Mouse (Mus musculus): ENCODE data around the gene Olfr1145. TPM values are rescaled to one million over a fixed set of nuclear protein-coding genes. Genes with fewer than 3 reads are reported as not detected.

Gene Olfr1145
- not detected in 2 replicates for polyA plus RNA-seq (2012; rRNA removed)

GRCm38 (mm10) chr2:87809522-87809921, at the start of gene Olfr1145:
Gene Olfr1145, plus strand, starts transcription at chr2:87809822.

GRCm38 (mm10) chr2:87779183-87779582, 30.4 kb upstream of the Olfr1145 start, which contains the start of gene Olfr152:
Gene Olfr152, plus strand, starts transcription at chr2:87779483.

GRCm38 (mm10) chr2:87800292-87800691, 9.3 kb upstream of the Olfr1145 start, which contains the start of gene Olfr1143:
Gene Olfr1143, plus strand, starts transcription at chr2:87800592.

GRCm38 (mm10) chr2:87830233-87830632, 20.6 kb downstream of the Olfr1145 start, which contains the start of gene Olfr1148:
Gene Olfr1148, plus strand, starts transcription at chr2:87830533.

GRCm38 (mm10) chr2:87843693-87844092, 34.1 kb downstream of the Olfr1145 start, which contains the start of gene Olfr1150-ps1:
Gene Olfr1150-ps1, plus strand, starts transcription at chr2:87843993.

GRCm38 (mm10) chr2:87855562-87855961, 45.9 kb downstream of the Olfr1145 start, which contains the start of gene Olfr1151:
Gene Olfr1151, plus strand, starts transcription at chr2:87855862.

Other genes starting within 250 kb of the Olfr1145 start
- gene Olfr1129, start 235.9 kb upstream of the Olfr1145 start, polyA plus RNA-seq (2012; rRNA removed) = not detected in 2 replicates
- gene Olfr1130, start 203.6 kb upstream of the Olfr1145 start, polyA plus RNA-seq (2012; rRNA removed) = not detected in 2 replicates
- not detected in 2 replicates for gene Olfr1131, start 182.7 kb upstream of the Olfr1145 start, polyA plus RNA-seq (2012; rRNA removed)
- not detected in 2 replicates for gene Olfr1132, start 172.3 kb upstream of the Olfr1145 start, polyA plus RNA-seq (2012; rRNA removed)
- not detected in 2 replicates for gene Olfr1133, start 162.4 kb upstream of the Olfr1145 start, polyA plus RNA-seq (2012; rRNA removed)
- gene Olfr1134, start 151.4 kb upstream of the Olfr1145 start, polyA plus RNA-seq (2012; rRNA removed) = not detected in 2 replicates
- gene Olfr1135, start 136.2 kb upstream of the Olfr1145 start, polyA plus RNA-seq (2012; rRNA removed) = not detected in 2 replicates
- gene Olfr1136, start 115.9 kb upstream of the Olfr1145 start, polyA plus RNA-seq (2012; rRNA removed) = not detected in 2 replicates
- not detected in 2 replicates for gene Olfr1137, start 96.6 kb upstream of the Olfr1145 start, polyA plus RNA-seq (2012; rRNA removed)
- gene Olfr1138, start 69.8 kb upstream of the Olfr1145 start, polyA plus RNA-seq (2012; rRNA removed) = not detected in 2 replicates
- gene Olfr1140, start 66.1 kb upstream of the Olfr1145 start, polyA plus RNA-seq (2012; rRNA removed) = not detected in 2 replicates
- not detected in 2 replicates for gene Olfr1141, start 55.8 kb upstream of the Olfr1145 start, polyA plus RNA-seq (2012; rRNA removed)
- not detected in 2 replicates for gene Olfr152, start 30.3 kb upstream of the Olfr1145 start, polyA plus RNA-seq (2012; rRNA removed)
- not detected in 2 replicates for gene Olfr1143, start 9.2 kb upstream of the Olfr1145 start, polyA plus RNA-seq (2012; rRNA removed)
- gene Olfr1148, start 20.7 kb downstream of the Olfr1145 start, polyA plus RNA-seq (2012; rRNA removed) = not detected in 2 replicates
- gene Olfr1150-ps1, start 34.2 kb downstream of the Olfr1145 start, polyA plus RNA-seq (2012; rRNA removed) = not detected in 2 replicates
- gene Olfr1151, start 46.0 kb downstream of the Olfr1145 start, polyA plus RNA-seq (2012; rRNA removed) = not detected in 2 replicates
- not detected in 2 replicates for gene Olfr1152, start 56.7 kb downstream of the Olfr1145 start, polyA plus RNA-seq (2012; rRNA removed)
- not detected in 2 replicates for gene Olfr1153, start 85.1 kb downstream of the Olfr1145 start, polyA plus RNA-seq (2012; rRNA removed)
- gene Olfr1154, start 95.3 kb downstream of the Olfr1145 start, polyA plus RNA-seq (2012; rRNA removed) = not detected in 2 replicates
- gene Olfr1155, start 135.3 kb downstream of the Olfr1145 start, polyA plus RNA-seq (2012; rRNA removed) = not detected in 2 replicates
- gene Olfr1156, start 143.3 kb downstream of the Olfr1145 start, polyA plus RNA-seq (2012; rRNA removed) = not detected in 2 replicates
- gene Olfr1157, start 158.5 kb downstream of the Olfr1145 start, polyA plus RNA-seq (2012; rRNA removed) = not detected in 2 replicates
- not detected in 2 replicates for gene Olfr74, start 164.8 kb downstream of the Olfr1145 start, polyA plus RNA-seq (2012; rRNA removed)
- gene Olfr1158, start 180.3 kb downstream of the Olfr1145 start, polyA plus RNA-seq (2012; rRNA removed) = not detected in 2 replicates
- not detected in 2 replicates for gene Olfr1160, start 198.4 kb downstream of the Olfr1145 start, polyA plus RNA-seq (2012; rRNA removed)
- gene Olfr1161, start 213.0 kb downstream of the Olfr1145 start, polyA plus RNA-seq (2012; rRNA removed) = not detected in 2 replicates
- not detected in 2 replicates for gene Olfr73, start 227.9 kb downstream of the Olfr1145 start, polyA plus RNA-seq (2012; rRNA removed)
- not detected in 2 replicates for gene Olfr1162, start 241.3 kb downstream of the Olfr1145 start, polyA plus RNA-seq (2012; rRNA removed)

All from ovary, adult 2 months (tissue).